Mouse (Mus musculus): ENCODE data around the gene Nphp4.

The Nphp4 gene

DNA sequence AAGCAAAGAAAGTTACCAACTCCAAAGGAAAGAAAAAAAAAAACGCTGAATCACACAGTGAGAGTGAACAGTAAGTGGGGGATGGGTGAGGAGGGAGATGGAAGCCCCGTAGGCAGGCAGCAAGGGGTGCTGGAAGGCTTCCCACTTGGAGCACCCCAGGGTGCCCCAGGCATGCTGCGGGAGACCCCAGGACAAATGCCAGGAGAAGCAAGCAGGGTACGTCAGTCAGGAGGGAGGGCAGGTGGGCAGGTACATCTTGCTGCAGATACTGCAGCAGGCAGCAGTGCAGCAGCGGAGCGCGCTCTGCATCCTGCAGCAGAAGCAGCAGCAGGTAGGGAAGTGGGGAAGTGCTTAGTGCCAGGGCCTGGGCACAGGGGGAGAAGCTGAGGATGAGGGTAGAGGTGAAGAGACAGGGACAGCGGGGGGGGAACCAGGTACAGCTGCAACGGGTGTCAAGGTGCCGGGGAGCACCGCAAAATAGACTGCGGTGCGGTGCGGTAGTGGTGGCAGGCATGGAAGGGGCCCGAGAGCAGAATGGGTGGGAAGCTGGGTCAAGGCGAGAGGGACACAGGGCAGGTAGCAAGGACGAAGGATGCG, at the start of gene Nphp4:
Gene Nphp4, plus strand, starts transcription at position 280 of the 597 bp plus-strand sequence.
- in situ Hi-C loops (cut with MboI, MseI), result no loop called here

DNA sequence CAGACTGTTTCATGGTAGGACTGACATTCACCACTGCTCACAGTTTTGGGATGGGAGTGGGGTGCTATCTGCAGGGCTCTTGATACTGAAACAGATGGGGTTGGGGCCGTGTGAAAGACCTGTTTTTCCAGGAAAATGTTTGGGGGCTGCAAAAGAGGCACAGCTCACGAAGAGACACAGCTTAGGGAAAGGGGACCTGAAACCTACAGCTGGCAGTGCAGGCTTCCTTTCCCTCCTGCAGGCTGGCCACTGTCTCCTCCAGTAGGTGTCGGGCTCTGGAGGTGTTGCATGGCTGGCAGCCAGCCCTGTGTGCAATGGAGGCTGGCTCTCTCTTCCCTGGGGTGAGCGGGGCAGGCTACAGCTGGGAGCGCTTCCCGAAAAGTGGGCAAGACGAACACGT, 48.2 kb upstream of the Nphp4 start:
- in situ Hi-C loops (cut with MboI, MseI), result loop anchor here in 1 of 2 experiments (25.0 kb wide), 1 partner anchor 266 kb away; the partner anchor contains the start of genes Espn and Hes2

DNA sequence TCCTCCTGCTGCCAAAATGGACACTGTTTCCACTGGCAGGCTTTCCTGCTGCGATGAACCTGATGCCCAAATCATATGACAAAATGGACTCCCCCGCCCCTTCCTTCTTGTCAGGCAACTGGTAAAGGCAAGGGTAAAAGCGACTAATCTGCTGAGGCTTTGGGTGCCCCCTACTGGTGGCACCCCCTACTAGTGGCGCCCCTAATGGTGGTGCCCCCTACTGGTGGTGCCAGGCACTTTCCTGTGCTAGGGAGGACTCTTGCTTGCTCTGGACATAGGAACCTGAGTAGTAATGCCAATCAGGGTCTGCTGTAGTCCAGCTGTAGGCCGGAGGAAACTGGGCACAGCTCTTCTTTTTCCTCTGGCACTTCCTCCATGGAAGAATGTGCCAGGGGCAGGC, 44.2 kb upstream of the Nphp4 start:
- in situ Hi-C loops (cut with MboI, MseI), result loop anchor here (5.0 to 25.0 kb wide), 2 partner anchors 100 to 270 kb away; partner anchors contain the start of genes Espn (in 1 of the 2) and Hes2 (in 1 of the 2)

DNA sequence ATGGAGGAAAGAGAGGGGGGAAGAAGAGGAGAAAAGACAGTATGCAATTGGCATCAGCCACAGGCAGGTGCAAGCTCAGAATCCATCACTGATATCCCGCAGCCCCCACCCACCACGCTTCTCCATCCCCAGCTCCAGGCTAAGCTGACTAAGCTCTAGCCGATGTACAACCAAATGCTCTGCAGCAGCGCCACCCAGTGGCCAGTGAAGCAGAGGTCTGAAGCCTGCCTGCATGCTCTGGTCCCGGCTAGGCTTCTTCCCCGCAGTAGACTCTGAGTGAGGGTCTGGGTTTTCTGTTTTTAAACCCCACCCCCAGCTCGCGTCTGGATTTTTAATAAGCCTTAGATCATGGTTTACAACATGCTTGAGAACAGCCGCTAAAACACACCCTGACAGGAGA, 41.7 kb upstream of the Nphp4 start:
- in situ Hi-C loops (cut with MboI, MseI), result loop anchor here (5.0 to 25.0 kb wide), 2 partner anchors 103 to 273 kb away; partner anchors contain the start of genes Espn (in 1 of the 2) and Hes2 (in 1 of the 2)

DNA sequence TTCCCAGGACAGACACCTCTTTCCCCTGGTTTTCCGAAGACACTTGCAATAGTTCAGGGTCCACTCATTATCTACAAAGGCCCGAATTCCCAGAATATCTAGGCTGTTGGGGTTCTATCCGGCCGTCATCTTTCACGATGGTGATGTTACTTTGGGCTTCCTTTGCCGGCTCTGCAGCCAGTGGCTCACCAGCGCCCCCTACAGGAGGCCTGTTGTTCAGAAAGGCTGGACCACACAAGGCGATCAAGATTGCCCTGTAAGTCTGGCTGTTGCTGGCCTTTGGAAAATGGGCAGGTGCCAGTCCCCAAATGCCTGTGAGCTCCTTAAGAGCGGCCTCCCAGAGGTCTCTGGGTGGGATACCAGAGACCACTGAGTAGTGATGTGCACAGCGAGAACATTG, 41.3 kb upstream of the Nphp4 start:
- in situ Hi-C loops (cut with MboI, MseI), result loop anchor here in 1 of 2 experiments (25.0 kb wide), 1 partner anchor 273 kb away; the partner anchor contains the start of genes Espn and Hes2

DNA sequence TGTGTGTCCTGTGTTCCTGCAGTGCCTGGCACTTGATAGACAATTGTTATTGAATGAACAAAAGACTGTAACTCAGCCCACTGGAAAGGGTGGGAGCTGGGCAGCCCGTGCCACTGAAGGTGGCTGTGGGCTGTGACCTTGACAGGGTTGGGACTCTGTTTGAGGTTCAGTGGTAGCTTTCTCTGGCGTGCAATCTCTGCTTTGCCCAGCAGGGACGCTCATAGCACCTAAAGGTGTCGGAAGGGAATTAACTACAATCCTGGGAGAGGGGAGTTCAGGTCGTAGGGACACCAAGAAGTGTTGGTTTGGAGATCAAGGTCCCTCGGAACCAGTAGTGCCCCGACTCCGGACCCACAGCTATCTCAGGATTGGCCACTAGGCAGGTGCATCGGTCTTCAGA, 35.6 kb upstream of the Nphp4 start:
- in situ Hi-C loops (cut with MboI, MseI), result loop anchor here in 1 of 2 experiments (25.0 kb wide), 1 partner anchor 279 kb away; the partner anchor contains the start of genes Espn and Hes2

DNA sequence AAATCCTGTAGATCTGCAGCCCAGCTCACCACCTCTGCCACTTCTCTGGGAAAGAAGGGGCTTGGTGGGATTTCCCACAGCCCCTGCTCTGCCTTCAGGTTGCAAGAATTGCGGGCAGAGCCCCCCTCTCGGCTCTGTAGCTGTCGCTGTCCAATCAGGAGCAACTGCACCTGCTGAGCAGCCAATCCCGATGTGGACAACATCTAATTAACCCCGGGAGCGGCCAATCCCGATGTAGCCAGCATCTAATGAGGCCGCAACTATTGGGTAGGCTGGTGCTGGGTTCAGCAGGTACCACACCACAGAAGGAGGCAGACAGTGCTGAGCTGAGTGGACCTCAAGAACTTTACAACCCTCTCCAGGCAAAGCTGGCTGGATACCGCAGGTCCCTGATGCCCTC, 35.0 kb upstream of the Nphp4 start:
- in situ Hi-C loops (cut with MboI, MseI), result loop anchor here in 1 of 2 experiments (25.0 kb wide), 1 partner anchor 279 kb away; the partner anchor contains the start of genes Espn and Hes2

DNA sequence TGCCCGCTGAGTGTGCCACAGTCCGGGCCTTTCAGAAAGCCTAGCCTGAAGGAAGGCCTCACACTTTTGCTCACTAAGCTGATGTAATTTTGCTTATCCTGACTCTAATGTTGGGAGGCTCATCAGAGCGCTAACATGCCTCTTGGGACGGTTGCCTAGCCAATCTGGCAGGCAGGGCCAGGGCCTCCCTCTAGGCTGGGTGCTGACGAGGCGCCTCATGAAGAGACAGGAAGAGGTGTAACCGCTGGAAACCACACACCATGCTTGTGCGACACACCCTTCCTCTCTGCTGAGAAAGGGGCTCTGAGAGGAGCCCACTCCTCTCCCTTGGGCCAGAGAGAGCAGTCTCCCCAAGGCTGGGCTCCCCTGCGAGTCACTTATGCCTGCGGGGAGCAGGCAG, 30.3 kb upstream of the Nphp4 start:
- in situ Hi-C loops (cut with MboI, MseI), result loop anchor here (5.0 to 25.0 kb wide), 2 partner anchors 264 to 284 kb away; partner anchors contain the start of genes Espn (in 1 of the 2) and Hes2 (in 1 of the 2)

DNA sequence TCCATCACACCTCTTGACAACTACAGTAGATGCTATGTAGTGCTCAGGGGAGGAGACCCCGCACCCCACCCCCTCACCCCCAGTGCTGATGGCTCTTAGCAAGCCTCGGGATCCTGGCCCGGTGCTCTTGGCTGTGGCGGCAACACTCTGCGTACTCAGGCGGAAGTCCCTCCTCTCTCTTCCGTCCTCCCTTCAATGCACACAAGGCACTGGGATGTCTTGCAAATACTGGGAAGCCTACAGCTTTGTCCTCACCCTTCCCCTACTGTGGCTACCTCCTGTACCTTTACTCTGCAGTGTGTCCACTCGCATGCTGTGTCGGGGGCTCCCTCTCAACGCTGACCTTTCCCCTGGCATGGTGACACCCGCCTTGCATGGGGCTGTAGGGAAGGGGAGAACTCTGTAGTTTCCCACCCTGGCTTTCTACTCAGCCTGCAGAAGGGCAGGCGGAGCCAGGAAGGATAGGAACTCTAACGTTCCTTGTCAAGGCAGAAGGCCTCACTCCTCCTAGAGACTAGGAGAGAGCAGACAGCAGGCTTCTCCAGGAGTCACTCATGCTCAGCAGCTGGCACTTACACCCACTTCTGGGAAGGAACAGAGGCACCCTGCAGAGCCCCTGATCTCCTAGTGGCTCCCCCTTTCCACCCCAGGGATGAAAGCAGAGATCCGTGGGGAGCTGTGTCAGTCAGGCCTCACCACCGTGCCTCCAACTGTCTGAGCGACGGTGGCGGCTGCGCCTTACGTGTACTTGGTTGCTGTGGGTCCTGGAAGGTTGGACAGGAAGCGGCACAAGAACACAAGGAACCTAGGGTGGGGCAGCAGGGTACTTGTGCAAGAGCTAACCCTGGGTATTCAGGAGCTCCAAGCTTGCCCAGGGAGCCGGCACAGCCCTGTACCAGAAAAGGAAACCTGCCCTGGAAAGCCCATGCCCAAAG, 28.5 kb upstream of the Nphp4 start:
- in situ Hi-C loops (cut with MboI, MseI), result loop anchor here (5.0 to 25.0 kb wide), 2 partner anchors 266 to 286 kb away; partner anchors contain the start of genes Espn (in 1 of the 2) and Hes2 (in 1 of the 2)

DNA sequence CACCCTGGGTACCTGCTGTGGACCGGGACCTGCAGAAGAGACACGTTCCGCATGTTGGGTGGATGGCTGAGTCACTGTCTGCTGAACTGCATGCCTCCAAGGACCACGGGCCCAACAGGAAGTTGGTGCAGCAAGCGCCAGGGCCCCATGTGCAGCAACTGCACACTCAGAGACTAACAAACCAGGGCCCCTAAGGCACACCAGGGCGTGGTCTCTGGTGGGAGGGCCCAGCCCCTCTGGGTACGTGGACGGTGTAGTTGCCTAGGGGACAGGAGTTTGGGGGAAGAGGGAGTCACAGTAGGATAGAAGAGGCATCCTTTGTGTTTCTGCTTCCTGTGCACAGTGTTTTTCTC, 27.9 kb upstream of the Nphp4 start:
- in situ Hi-C loops (cut with MboI, MseI), result loop anchor here (5.0 to 25.0 kb wide), 2 partner anchors 266 to 286 kb away; partner anchors contain the start of genes Espn (in 1 of the 2) and Hes2 (in 1 of the 2)

DNA sequence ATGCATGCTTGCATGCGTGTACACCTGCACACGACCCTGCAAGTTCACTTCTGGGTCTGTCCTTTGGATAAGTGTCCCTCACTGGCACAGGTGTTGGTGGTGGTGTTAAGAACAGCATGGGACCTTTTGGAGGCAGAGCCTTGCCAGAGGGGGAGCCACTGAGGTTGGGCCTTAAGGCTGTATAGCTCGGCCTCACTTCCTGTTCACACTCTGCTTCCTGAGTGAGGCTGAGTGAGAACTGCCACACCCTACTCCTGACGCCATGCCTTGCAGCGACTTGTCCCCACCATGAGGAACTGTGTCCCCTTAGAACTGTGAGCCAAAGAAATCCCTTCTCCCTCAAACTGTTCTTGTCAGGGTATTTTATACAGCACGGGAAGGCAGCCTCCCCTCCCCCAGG, 25.1 kb upstream of the Nphp4 start:
- in situ Hi-C loops (cut with MboI, MseI), result loop anchor here in 1 of 2 experiments (25.0 kb wide), 1 partner anchor 1389 kb away; the partner anchor contains the start of gene Vamp3

DNA sequence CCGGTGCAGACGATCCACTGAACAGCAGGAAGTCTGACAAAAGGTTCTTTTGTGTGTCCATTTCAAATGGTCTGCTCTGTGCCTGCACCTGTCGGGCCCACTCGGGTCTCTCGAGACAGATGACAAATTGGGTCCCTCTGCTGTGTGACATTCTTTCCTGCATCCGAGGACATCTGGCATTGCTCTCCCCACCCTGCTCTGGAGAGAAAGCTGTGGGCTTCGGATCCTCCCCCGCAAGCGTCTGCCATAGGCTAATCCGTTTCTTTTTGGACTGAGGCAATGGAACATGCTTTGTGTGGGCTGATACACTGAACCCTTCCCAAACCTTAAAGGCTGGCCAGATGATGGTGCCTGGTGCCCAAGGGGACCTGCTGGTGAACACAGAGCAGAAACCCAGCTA, 23.4 kb upstream of the Nphp4 start:
- in situ Hi-C loops (cut with MboI, MseI), result loop anchor here in 1 of 2 experiments (25.0 kb wide), 1 partner anchor 1391 kb away; the partner anchor contains the start of gene Vamp3

DNA sequence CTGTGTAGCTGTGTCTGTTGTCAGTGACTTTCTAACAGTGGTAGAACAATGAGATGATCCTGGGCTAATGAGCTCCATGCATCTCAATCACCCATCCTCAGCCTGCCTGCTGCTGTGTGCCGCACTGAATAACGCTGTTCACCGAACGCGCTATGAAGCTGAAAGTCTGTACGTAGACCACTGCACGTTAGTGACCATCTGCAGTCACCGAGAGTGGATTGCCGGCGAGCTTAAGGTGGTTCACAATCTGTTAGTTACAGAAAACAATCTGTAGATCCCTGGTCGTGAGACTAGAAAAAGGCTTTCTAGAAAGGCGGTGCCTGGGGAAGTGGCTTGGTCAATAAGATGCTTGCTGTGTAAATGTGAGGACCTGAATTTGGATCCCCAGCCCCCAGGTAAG, 22.4 kb upstream of the Nphp4 start:
- in situ Hi-C loops (cut with MboI, MseI), result loop anchor here in 1 of 2 experiments (25.0 kb wide), 1 partner anchor 1392 kb away; the partner anchor contains the start of gene Vamp3

DNA sequence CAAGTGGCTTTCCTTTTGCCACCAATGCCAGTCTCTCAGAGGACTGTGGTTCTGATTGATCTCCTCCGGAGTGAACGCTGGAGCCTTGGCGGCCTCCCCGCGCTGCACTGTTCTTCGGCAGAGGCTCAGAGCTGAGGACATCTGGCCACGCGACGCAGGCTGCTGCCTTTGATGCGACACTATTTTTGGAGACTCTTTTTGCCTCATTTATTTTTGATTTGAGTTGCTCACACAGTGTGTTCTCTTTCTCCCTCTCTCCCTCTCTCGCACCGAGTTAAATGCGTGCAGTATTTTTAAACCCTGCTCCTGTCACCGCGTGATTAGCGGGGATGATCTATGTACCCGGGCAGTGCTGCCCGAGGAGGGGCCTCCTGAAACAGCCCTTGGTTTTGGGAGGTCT, 19.9 kb upstream of the Nphp4 start:
- in situ Hi-C loops (cut with MboI, MseI), result loop anchor here in 1 of 2 experiments (25.0 kb wide), 1 partner anchor 1394 kb away; the partner anchor contains the start of gene Vamp3

DNA sequence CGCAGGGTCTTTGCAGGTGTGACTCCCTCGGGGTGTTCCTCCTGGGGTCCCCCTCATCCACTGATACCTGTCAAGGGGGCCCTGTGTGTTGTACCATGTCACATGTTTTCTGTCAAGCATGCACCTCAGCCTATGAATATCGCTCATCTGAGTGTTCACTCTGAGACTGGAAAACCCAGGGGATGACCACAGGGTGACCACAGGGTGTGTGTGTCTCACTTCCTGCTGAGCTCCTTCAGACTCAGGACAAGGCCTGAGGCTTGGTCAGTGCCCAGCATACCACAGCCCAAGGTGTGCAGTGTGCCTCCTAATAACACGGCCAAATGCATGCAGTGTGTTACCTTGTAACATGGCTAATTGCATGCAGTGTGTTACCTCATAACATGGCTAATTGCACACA, 18.8 kb upstream of the Nphp4 start:
- in situ Hi-C loops (cut with MboI, MseI), result loop anchor here in 1 of 2 experiments (25.0 kb wide), 1 partner anchor 1395 kb away; the partner anchor contains the start of gene Vamp3

DNA sequence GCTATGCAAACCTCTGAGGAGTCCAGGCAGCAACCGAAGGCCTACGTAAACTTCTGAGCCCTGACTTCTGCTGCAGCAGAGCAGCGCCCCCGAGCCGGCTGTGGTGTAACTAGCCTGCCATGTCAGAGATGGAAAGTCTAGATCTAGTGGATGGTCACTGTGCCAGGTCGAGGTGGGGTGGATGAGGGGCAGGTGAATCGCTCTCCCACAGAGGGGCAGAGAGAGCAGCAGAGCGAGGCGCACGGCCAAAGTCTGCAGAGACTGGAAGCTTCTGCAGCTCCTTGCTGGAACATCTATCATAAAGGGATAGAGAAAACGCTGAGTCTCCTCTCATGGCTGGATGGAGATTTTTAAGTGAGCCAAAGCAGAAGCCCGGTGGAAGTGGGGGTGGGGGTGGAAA, 14.0 kb upstream of the Nphp4 start:
- in situ Hi-C loops (cut with MboI, MseI), result loop anchor here in 1 of 2 experiments (25.0 kb wide), 1 partner anchor 1400 kb away; the partner anchor contains the start of gene Vamp3

DNA sequence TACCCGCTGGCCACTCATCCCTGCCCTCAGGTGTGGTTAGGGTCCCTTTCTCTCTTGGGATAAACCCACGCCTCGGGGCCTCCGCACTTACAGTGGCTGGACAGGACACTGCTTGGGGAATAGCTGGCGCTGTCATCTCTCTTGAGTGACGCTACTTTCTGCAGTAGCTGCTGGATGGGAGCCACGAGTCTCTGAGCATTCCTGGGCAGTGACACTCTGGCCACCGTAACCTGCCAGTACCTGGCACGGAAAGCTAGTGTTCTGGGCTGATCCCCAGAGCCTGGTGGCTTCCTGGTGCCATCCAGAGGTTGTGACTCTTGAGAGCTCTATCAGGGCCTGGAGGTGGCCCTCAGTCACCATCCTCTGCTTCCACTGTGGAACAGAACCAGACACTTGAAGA, 13.4 kb upstream of the Nphp4 start:
- in situ Hi-C loops (cut with MboI, MseI), result loop anchor here in 1 of 2 experiments (25.0 kb wide), 1 partner anchor 1401 kb away; the partner anchor contains the start of gene Vamp3

DNA sequence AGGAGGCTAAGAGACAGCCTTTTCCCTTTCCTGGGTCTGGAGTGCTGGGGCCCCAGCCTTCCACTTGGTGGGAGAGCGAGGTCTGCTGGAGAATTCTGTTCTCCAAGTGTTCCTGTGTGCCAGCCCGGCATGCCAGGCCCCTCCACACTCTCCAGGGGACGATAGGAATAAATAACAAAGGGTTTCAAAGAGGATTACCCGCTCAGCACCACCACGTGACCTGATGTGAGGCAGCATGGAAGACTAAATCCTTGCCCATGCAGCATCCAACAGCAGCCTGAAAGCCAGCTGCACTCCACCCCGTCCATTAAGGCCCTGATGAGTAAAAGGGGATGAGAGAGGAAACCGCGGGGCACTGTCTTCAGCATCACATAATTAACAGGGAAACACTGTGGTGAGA, 11.4 kb upstream of the Nphp4 start:
- in situ Hi-C loops (cut with MboI, MseI), result loop anchor here in 1 of 2 experiments (25.0 kb wide), 1 partner anchor 1403 kb away; the partner anchor contains the start of gene Vamp3

DNA sequence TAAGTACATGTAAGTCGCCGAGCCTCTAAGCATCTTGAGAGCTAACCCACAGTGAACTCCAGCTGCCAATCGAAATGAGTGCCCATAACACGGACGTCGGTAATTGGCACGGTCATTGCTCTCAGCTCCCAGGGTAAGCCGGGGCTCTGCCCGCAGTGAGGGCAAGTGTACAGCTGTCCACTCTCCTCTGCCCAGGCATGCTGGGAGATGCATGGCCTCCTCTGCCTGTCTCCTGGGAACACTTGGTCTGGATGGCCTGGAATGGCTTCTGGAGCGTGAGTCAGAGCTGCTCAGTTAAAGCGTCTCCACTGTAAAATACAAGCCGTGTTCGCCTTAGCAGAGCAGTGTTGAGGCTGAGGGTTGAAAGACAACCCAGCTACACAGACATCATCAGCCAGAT, 9.9 kb upstream of the Nphp4 start:
- in situ Hi-C loops (cut with MboI, MseI), result loop anchor here in 1 of 2 experiments (25.0 kb wide), 1 partner anchor 1404 kb away; the partner anchor contains the start of gene Vamp3

DNA sequence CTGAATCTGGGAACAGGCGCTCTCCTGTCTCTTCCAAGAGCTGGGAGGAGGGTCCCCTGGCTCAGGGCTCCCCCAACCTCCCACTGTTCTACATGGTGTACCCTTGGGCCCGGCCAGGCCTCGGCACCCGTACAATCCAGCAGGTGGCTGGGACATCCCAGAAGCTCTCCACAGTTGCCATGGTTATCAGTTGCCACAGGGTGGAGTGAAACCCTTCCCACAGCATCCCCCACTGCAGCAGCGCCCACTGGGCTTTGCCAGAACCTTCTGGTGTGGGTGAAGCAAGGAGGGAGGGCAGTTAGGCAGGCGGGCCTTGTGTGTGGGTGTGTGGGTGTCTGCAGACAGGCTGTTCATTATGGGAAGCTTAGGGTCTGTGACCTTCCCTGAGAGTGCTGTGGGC, 8.6 kb upstream of the Nphp4 start:
- in situ Hi-C loops (cut with MboI, MseI), result loop anchor here in 1 of 2 experiments (25.0 kb wide), 1 partner anchor 1406 kb away; the partner anchor contains the start of gene Vamp3

DNA sequence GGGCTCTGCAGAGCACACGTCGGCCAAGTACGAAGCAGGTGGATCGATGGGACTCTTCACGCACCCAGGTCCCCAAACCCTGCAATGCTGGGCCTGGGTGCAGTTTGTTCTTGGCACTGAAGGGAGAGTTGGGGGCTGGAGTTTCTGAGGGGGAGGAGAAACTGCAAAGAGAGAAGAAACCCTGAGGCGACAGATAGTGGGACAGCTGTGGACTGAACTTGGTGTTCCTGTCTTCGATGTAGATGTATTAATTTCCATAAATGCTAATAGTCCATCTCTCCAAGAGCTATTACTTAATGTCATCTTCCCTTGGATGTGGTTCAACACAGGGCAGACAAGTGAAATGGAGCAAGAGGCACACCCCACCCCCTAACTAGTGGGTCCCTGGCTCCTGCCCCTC, 565 bp upstream of the Nphp4 start:
- in situ Hi-C loops (cut with MboI, MseI), result no loop called here
